Mouse (Mus musculus) lung, postnatal 0 days (tissue): ENCODE data around the gene Pabpn1l.

Experiments
- CTCF ChIP-seq: IDR thresholded peaks from 2 replicates; pipeline ENCODE4 v1.5.1; 2016; ENCODE audit warnings: antibody characterized with exemption, mild to moderate bottlenecking
- EP300 ChIP-seq: IDR thresholded peaks from 2 replicates; pipeline ENCODE4 v1.6.1; 2016; ENCODE audit warnings: antibody characterized with exemption, mild to moderate bottlenecking, control low read depth

GRCm38 (mm10) chr8:122623844-122624642 lies 1.5 kb upstream of the Pabpn1l start:
- TF ChIP-seq EP300 = no peak
- no peak for TF ChIP-seq CTCF
